Mouse (Mus musculus) right cerebral cortex, postnatal 25 days (tissue): Measurements from ENCODE around the gene Cdkl1.

ENCODE experiments used
- DNase-seq: peaks from one replicate; pipeline ENCODE4 v3.0.0; 2022

Gene Cdkl1

DNA sequence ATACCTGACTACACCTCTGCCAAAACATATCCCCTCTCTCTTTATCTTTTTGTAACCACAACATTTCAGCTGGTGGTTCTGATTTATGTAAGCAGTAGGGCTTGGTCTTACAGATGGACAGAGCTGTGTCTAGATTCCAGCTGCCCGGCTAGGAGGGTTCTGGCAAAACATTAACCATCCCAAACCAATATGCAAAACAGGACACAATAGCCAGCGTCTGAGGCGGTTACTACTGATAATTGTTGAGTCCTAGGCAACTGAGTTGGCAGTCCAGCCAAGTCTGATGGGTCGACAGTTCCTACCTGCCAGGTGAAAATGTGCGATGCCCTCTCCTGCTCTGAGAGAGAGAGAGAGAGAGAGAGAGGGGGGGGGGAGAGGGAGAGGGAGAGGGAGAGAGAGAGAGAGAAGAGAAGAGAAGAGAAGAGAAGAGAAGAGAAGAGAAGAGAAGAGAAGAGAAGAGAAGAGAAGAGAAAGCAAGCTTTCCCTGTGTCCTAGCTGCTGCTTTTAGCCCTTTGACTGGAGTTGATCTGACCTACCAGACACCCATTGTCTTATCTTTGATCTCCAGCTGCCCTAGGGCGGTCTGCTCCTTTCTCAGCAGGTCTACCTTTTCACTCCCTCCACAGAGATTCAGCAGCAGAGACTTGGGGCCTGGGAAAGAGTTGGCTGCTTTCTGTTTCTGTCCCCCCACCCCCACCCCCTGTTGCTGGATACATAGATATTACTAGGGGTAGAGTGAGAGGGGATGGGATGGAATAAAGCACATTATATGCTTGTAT, 7.6 kb downstream of the Cdkl1 start:
- DNase-seq: no peak

DNA sequence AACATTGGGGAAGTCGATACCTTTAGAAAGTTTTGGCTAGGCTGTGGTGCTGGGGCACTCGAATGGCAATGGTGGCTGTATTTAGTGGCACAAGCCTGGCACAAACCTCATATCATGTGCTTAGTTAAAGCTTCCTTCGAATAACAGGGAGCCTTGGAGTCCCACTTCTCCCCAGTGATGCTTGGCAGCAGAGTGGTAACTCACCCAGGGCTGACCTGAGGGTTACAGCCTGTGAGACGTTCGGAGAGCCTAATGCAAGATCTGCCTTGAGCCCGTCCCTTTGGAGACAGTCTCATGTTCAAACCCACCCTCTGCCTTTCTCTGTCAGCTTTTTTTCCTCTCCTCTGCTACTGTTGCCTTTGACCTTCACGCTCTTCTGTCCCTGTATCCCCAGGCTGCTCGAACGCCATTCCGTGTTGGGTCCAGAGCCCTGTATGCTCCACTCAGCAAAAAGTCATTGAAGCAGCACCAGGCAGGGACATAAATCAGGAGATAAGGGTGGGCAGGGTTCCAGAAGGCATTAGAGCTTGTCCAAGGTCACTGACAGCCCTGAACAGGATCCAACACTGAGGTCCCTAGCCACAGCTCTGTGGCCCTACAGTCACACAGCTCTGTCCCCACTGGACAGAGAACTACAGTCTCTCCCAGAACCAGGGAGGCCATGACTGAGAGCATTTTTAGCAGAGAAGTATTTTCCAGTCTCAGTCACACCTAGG, 9.0 kb downstream of the Cdkl1 start:
- no peak for DNase-seq

- no peak for DNase-seq
Observed at GRCm38 (mm10) chr12:69781480-69781879, 9.6 kb downstream of the Cdkl1 start.

GRCm38 (mm10) chr12:69777957-69778356, 13.1 kb downstream of the Cdkl1 start:
- no peak for DNase-seq

GRCm38 (mm10) chr12:69777341-69777730, 13.7 kb downstream of the Cdkl1 start:
- DNase-seq: no peak

DNA sequence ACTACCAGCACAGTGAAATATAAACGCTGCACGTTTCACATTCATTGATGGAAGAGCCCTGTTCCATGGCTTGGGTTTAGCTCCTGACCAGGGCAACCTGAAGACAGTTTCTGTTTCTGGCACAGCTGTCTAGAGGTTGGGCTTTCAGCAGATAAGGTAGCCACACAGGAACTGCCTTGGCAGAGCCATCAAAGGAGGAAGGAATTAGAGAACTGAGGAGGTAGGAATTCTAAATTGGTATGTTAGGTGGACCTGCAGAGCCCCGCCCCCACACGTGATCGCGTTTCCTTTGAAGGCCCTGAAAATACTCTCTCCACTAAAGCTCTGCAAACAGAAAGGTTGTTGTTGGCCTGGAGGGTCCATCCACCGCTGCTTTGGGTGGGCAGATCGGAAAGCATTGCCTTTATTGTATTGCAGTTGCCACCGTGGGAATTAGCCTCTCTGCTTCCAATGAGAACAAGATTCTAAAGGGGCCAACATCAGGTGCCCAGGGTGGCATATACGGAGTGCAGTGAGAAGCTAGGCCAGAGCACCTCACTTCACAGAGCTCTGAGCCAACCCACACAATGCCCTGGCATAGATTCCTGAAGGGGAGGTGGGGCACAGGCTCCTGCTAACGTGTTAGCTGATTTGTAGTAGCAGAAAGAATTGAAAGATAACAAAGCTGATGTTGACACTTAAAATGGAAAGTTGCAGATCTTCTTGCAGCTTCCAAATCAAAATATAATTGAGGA, 14.3 kb downstream of the Cdkl1 start:
- no peak for DNase-seq

DNA sequence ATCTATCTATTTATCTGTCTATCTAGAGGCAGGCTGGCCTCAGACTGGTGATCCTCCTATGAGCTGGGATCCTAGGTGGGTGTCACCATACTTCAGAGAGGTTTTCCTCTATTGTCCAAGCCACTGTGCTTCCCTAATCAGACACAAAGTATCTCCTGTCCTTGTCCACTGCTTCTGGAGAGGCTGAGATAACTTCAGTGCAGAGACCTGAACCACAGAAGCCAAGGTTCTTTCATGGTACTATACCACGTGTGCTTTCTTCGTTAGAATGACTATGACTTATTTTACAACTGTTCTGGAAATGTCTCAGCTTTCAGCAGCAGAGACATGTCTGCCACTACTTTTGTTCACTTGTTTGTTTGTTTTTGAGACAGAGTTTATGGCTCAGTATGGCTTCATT, 22.2 kb downstream of the Cdkl1 start:
- no peak for DNase-seq

DNA sequence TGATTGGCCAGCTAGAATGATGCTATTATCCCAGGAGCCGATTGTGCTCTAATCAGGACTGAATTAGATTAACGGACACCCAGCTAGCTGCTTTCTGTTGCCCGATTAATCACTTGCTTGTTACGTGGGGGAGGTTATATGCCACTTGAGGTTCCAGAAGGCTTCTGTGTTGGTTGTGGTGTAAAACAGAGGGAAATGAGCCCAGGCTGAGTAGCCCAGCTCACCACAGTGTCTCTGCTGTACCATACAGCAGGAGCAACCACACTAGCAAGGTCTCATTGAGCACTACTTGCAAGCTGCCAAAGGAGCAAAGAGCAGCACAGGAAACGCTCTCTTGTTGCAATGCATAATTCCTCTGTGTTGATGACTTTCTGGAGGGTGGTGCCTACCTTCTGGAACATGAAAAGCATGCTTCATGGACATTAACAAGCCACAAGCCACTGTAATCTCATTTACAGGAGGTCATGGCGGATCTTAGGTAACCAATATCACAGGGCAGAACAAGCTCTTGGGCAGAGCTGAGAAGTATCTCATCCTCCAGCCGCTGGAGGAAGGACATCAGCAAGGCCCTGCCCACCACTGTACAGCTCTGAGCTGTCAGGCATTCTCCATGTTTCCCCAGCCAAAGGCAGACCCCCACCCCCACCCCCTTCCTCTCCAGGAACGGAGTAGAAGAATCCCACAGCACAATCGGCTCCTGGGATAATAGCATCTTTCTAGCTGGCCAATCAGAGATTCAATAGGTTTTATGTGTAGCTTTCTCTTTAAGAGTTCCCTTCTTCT, 23.4 kb downstream of the Cdkl1 start:
- no peak for DNase-seq

GRCm38 (mm10) chr12:69766185-69766904, 24.7 kb downstream of the Cdkl1 start:
- no peak for DNase-seq

DNA sequence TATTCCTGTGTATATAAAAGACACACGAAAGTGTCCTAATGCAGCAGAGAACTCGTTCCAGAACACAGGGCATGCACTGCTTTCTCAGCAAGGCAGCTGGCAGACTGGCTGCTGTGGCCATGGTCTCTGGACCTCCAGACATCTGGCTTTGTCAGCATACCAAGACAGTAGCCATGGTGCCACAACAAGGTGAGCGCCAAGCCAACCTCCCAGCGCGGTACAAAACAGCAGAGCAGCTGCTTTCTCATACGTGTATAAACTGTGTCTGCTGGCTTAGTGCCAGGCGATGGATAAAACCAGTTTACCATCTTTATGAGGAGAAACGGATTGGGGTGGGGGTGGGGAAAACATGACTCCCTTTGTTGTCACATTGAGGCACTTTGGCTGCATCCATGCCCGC, 25.5 kb downstream of the Cdkl1 start:
- no peak for DNase-seq

GRCm38 (mm10) chr12:69761603-69762002, 29.5 kb downstream of the Cdkl1 start:
- no peak for DNase-seq

DNA sequence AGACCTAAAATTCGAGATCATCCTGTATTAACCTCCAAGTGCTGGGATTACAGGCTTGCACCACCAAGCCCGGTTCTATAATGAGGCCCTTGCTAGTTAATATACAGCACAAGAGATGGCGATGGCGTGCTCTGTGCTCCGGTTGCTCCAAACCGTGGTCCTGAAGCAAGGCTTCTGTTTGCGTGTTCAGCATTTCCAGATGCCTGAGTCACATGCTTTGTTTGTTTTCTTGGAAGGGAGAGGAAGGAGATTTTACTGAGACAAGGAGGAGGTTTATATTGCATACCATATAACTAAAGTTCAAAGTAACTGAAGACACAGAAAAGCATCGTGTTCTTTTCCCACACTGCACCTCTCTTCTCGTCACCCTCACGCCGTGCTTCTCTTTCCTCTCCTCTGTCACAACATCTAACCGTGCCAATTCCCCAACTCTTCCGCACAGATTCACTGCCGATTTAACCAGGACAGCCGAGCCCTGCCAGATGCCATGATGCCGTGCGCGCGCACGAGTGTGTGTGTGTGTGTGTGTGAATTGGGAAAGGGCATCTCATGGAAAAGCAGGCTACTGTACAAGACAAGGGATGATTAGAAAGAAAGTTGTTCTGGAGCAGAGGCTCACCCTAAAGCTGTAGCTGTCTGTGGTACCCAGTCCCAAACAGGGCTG, 30.2 kb downstream of the Cdkl1 start:
- DNase-seq: no peak

- DNase-seq: no peak
Observed at GRCm38 (mm10) chr12:69760014-69760413, 31.1 kb downstream of the Cdkl1 start.

DNA sequence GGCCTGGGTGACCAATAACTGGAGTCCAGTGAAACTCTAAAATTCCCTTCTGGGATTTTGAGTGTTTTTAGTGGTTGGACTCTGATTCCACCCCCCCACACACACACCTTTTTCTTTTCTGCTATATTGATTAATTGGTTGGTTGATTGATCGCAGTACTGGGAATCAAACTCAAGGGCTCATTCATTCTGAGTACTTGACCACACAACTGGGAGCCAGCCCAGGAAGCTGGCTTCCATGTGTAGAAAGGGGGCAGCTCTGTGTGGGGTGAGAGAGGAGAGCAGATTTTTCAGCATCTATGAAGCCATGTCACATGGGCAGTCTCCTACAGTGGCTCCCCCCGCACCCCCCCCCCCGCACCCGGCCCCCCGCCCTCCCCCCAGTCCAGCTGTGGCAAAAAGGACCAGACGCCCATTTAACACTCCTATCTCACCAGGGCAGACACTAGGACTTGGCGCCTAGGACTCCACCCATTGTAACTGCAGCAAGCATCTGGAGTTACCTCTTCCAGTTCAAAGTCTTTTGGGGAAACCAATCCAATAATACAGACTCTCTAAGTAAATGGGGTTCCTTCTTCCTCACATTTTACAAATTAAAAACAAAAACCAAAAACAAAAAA, 31.7 kb downstream of the Cdkl1 start:
- no peak for DNase-seq

- no peak for DNase-seq
Observed at GRCm38 (mm10) chr12:69758221-69759185, 32.6 kb downstream of the Cdkl1 start.

DNA sequence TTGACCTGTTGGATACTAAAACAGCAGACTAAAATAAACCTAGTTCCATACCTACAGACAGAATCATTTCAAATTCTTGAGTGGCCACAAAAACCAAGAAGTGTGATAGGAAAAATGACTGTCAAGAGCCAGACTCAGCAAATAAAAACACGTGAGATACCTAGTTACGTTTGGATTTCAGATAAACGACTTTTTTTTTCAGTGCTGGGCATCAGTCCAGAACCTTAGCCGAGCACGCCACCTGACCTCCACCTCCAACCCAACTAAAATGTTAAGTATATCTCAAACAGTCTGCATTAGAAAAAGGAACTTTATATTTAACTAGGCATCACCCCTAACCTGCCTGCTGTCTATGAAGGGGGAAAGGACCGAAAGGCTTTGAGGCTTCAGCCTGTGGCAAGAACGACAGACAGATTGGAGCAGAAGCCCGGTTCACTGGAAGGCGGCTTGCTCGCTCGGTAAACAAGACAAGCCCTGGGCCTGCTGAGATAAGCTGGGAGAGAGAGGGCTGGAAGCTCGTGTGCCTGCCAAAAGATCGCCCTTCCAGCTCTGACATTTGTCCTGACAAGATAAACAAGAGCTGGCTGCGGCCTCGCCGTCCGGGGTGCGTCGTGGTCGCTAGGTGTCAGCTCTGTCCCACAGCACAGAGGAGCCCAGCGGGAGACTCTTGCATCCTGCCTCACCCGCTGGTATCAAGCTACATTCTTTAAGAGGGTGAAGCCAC, 33.5 kb downstream of the Cdkl1 start:
- peak; percentile 29 for DNase-seq

GRCm38 (mm10) chr12:69756015-69756414, 35.1 kb downstream of the Cdkl1 start:
- DNase-seq: no peak

DNA sequence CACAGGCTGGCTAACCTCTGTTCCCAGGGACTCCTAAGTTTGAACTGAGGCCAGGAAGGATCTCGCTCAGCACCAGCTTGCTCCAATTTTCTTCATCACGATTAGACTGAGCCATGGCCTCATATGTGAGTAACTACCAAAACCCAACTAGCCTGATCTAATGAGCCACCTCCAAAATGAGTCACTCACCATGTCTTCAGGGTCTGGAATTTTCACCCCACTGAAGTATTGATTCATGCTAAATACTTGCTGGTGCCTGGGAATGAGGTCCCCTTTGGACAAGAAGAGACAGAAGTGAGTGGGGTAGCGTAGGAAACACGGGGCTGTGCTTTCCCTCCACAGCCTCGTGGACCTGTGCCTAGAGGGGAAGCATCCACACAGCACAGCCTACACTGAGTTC, 37.1 kb downstream of the Cdkl1 start:
- no peak for DNase-seq

GRCm38 (mm10) chr12:69751864-69752341, 39.2 kb downstream of the Cdkl1 start:
- no peak for DNase-seq
